Mouse (Mus musculus) testis, adult 2 months (tissue): ENCODE results near the gene Cdk20. TPM values are rescaled to one million over a fixed set of nuclear protein-coding genes. Genes with fewer than 3 reads are reported as not detected.
"Not testable (repeated sequence)": the region's sequence is repeated elsewhere in the genome, so short reads cannot be mapped to it uniquely, and the experiment has no call there.

ENCODE experiments used
- H3K27ac ChIP-seq: fragments of 200-500 bp; 2 replicates; pipeline ENCODE4 v1.5.1; 2012; ENCODE audit warnings: low read depth, low read length; ENCODE audit not compliant: control insufficient read depth, insufficient read depth
- H3K27me3 ChIP-seq: fragments of 200-500 bp; 2 replicates; pipeline ENCODE4 v1.6.1; 2012; ENCODE audit warnings: mild to moderate bottlenecking, low read length, moderate library complexity; ENCODE audit not compliant: control insufficient read depth, insufficient read depth
- H3K36me3 ChIP-seq: fragments of 200-500 bp; 2 replicates; pipeline ENCODE4 v1.6.1; 2012; ENCODE audit warnings: mild to moderate bottlenecking, low read length; ENCODE audit not compliant: control insufficient read depth, insufficient read depth
- H3K4me1 ChIP-seq: fragments of 200-500 bp; 2 replicates; pipeline ENCODE4 v1.6.1; 2012; ENCODE audit warnings: low read length; ENCODE audit not compliant: control insufficient read depth, insufficient read depth
- H3K4me3 ChIP-seq: fragments of 200-500 bp; 2 replicates; pipeline ENCODE4 v1.5.1; 2012; ENCODE audit warnings: low read depth, mild to moderate bottlenecking, low read length, moderate library complexity, mixed read lengths; ENCODE audit not compliant: control insufficient read depth
- CTCF ChIP-seq: fragments of 200-500 bp; IDR thresholded peaks from 2 replicates; pipeline ENCODE4 v1.5.1; 2012; ENCODE audit warnings: low read depth, mild to moderate bottlenecking, inconsistent platforms, low read length, moderate library complexity; ENCODE audit not compliant: control insufficient read depth, insufficient read depth, insufficient replicate concordance
- POLR2A ChIP-seq: fragments of 200-500 bp; IDR thresholded peaks from 2 replicates; pipeline ENCODE4 v1.6.1; 2012; ENCODE audit warnings: low read depth, mild to moderate bottlenecking, inconsistent platforms, low read length, moderate library complexity; ENCODE audit not compliant: control insufficient read depth
- polyA plus RNA-seq: library from polyadenylated mRNA; depleted of rRNA; stranded (reverse); fragments of >200 nt; gene quantifications from 2 replicates; pipeline ENCODE4 v1.2.3, GENCODE M21; 2012

Cdk20 gene
- polyA plus RNA-seq, 1 experiment, result 57.9 TPM

GRCm38 (mm10) chr13:64443263-64443894 lies 11.3 kb downstream of the Cdk20 start:
- H3K4me1 ChIP-seq, result no peaks in the 10 kb centered on the region; the same call in 1 of the 2 replicates

GRCm38 (mm10) chr13:64445254-64445920 lies 13.3 kb downstream of the Cdk20 start:
- Histone ChIP-seq H3K27ac (no peak overlapping the region), H3K27me3 (no peaks in the 10 kb centered on the region), H3K4me1 (no peaks in the 10 kb centered on the region), H3K36me3 (no peaks in the 10 kb centered on the region), H3K4me3 (no peak overlapping the region)
- no peak for TF ChIP-seq CTCF
- TF ChIP-seq POLR2A, result no peak

More at GRCm38 (mm10) chr13:64443263-64443894, 11.3 kb downstream of the Cdk20 start:
- Histone ChIP-seq H3K4me3 (no peak overlapping the region), H3K27ac (no peak overlapping the region), H3K27me3 (no peaks in the 10 kb centered on the region), H3K36me3 (no peaks in the 10 kb centered on the region; the same call in 1 of the 2 replicates)
- TF ChIP-seq POLR2A, result no peak
- no peak for TF ChIP-seq CTCF

- Histone ChIP-seq H3K27me3 (no peaks in the 10 kb centered on the region), H3K27ac (no peak overlapping the region), H3K4me3 (no peak overlapping the region), H3K4me1 (no peaks in the 10 kb centered on the region), H3K36me3 (no peaks in the 10 kb centered on the region)
- TF ChIP-seq CTCF, result no peak
- TF ChIP-seq POLR2A, result no peak
These were observed 15.8 kb downstream of the Cdk20 start for GRCm38 (mm10) chr13:64447947-64448346.

- no peaks in the 10 kb centered on the region for H3K4me1 ChIP-seq
- no peak for TF ChIP-seq POLR2A
- TF ChIP-seq CTCF, result no peak
- H3K27me3 ChIP-seq, result no peaks in the 10 kb centered on the region
- H3K4me3 ChIP-seq, result no peak overlapping the region
- H3K36me3 ChIP-seq, result no peaks in the 10 kb centered on the region
- no peak overlapping the region for H3K27ac ChIP-seq
These were observed 16.6 kb downstream of the Cdk20 start for GRCm38 (mm10) chr13:64448729-64449128.

GRCm38 (mm10) chr13:64450001-64450794 lies 18.1 kb downstream of the Cdk20 start:
- Histone ChIP-seq H3K27me3 (no peaks in the 10 kb centered on the region), H3K27ac (no peak overlapping the region), H3K4me3 (no peak overlapping the region), H3K4me1 (no peaks in the 10 kb centered on the region), H3K36me3 (no peaks in the 10 kb centered on the region)
- TF ChIP-seq POLR2A (no peak), CTCF (no peak)

- H3K27me3 ChIP-seq, H3K27ac ChIP-seq, H3K4me1 ChIP-seq, H3K4me3 ChIP-seq, H3K36me3 ChIP-seq: not testable (repeated sequence)
These were observed 25.3 kb downstream of the Cdk20 start for GRCm38 (mm10) chr13:64457225-64457978.

GRCm38 (mm10) chr13:64458181-64458580 lies 26.1 kb downstream of the Cdk20 start:
- TF ChIP-seq CTCF (no peak), POLR2A (no peak)
- no peaks in the 10 kb centered on the region for H3K4me1 ChIP-seq
- no peaks in the 10 kb centered on the region for H3K27me3 ChIP-seq
- H3K36me3 ChIP-seq, result no peaks in the 10 kb centered on the region
- H3K27ac ChIP-seq, result no peak overlapping the region
- no peak overlapping the region for H3K4me3 ChIP-seq
